Mouse (Mus musculus) stomach, postnatal 0 days (tissue): ENCODE results near the gene Stk39. TPM values are rescaled to one million over a fixed set of nuclear protein-coding genes. Genes with fewer than 3 reads are reported as not detected.
A peak's percentile ranks its signal among the peaks of the same experiment; 100 is the strongest.

Source experiments
- ATAC-seq: fragments of 200-750 bp; cut with Nextera tagmentation; 2 replicates; pipeline ENCODE4 v1.8.0; 2017; ENCODE audit not compliant: low FRiP score, low TSS enrichment
- DNase-seq: peaks from one replicate; pipeline ENCODE4 v3.0.0-alpha.2; 2016; ENCODE audit warnings: low spot score
- H3K27ac ChIP-seq: fragments of 300-500 bp; sonication (generic); replicated peaks from 2 replicates; pipeline ENCODE4 v1.5.1; 2014; ENCODE audit warnings: mild to moderate bottlenecking, control low read depth
- H3K27me3 ChIP-seq: fragments of 300-500 bp; sonication (generic); 2 replicates; pipeline ENCODE4 v1.6.1; 2014; ENCODE audit warnings: low read length; ENCODE audit not compliant: control insufficient read depth, insufficient read depth
- H3K36me3 ChIP-seq: fragments of 300-500 bp; sonication (generic); 2 replicates; pipeline ENCODE4 v1.6.1; 2014; ENCODE audit warnings: low read length, mixed read lengths; ENCODE audit not compliant: control insufficient read depth, insufficient read depth
- H3K4me1 ChIP-seq: fragments of 300-500 bp; sonication (generic); replicated peaks from 2 replicates; pipeline ENCODE4 v1.6.1; 2014; ENCODE audit warnings: antibody characterized with exemption; ENCODE audit not compliant: control insufficient read depth, insufficient read depth
- H3K4me2 ChIP-seq: fragments of 300-500 bp; sonication (generic); replicated peaks from 2 replicates; pipeline ENCODE4 v1.6.1; 2014; ENCODE audit warnings: low read depth, mild to moderate bottlenecking, control low read depth, moderate library complexity
- H3K4me3 ChIP-seq: fragments of 300-500 bp; sonication (generic); 2 replicates; pipeline ENCODE4 v1.5.1; 2014; ENCODE audit warnings: low read depth, low read length, control low read depth
- H3K9ac ChIP-seq: fragments of 300-500 bp; sonication (generic); 2 replicates; pipeline ENCODE4 v1.6.1; 2014; ENCODE audit warnings: mild to moderate bottlenecking, low read length, control low read depth, mixed read lengths
- H3K9me3 ChIP-seq: fragments of 300-500 bp; sonication (generic); 2 replicates; pipeline ENCODE4 v1.6.1; 2016; ENCODE audit warnings: low read length; ENCODE audit not compliant: control insufficient read depth
- CTCF ChIP-seq: IDR thresholded peaks from 2 replicates; pipeline ENCODE4 v1.5.1; 2016; ENCODE audit warnings: antibody characterized with exemption, low read depth, mild to moderate bottlenecking, moderate library complexity
- EP300 ChIP-seq: optimal IDR thresholded peaks from 2 replicates; pipeline ENCODE3; 2016; ENCODE audit warnings: antibody characterized with exemption
- WGBS: fragments of 180-500 bp; shearing (Covaris S2); extraction: QIAGEN DNeasy Blood & Tissue Kit; methylation state at CpG from one replicate; pipeline ENCODE4 v1.1.7; 2014; 5-methylcytosine and 5-hydroxymethylcytosine counted together
- polyA plus RNA-seq: library from polyadenylated mRNA; unstranded; fragments of >200 nt; fragmentation: Nextera tagmentation; extraction: Ambion mirVana; gene quantifications from 2 replicates; pipeline ENCODE4 v1.2.1, GENCODE M21; 2015

The Stk39 gene
- polyA plus RNA-seq, 1 experiment from 2014 or later: 23.6 TPM

GRCm38 (mm10) chr2:68421002-68421401, 51.1 kb downstream of the Stk39 start:
- Histone ChIP-seq H3K9ac (no peak overlapping the region), H3K4me2 (no peak overlapping the region), H3K27me3 (no peaks in the 10 kb centered on the region), H3K36me3 (no peaks in the 10 kb centered on the region), H3K27ac (no peak overlapping the region), H3K9me3 (no peaks in the 10 kb centered on the region), H3K4me1 (no peaks in the 10 kb centered on the region), H3K4me3 (no peak overlapping the region)
- DNase-seq: peak; percentile 57
- peak; percentile 84 for ATAC-seq
- TF ChIP-seq EP300 (no peak), CTCF (no peak)
- 54% methylated on average over 6 of the region's 6 CpGs for WGBS

GRCm38 (mm10) chr2:68420223-68420622, 51.8 kb downstream of the Stk39 start:
- no peak for ATAC-seq

GRCm38 (mm10) chr2:68419746-68420145, 52.3 kb downstream of the Stk39 start:
- Histone ChIP-seq H3K4me2 (no peak overlapping the region), H3K9ac (no peak overlapping the region), H3K4me3 (no peak overlapping the region), H3K27me3 (no peaks in the 10 kb centered on the region), H3K36me3 (no peaks in the 10 kb centered on the region), H3K4me1 (no peaks in the 10 kb centered on the region), H3K27ac (no peak overlapping the region), H3K9me3 (no peaks in the 10 kb centered on the region)
- no peak for DNase-seq
- no peak for ATAC-seq
- 77% methylated on average over 7 of the region's 7 CpGs for WGBS
- TF ChIP-seq EP300 (no peak), CTCF (no peak)

More at GRCm38 (mm10) chr2:68420223-68420622, 51.8 kb downstream of the Stk39 start:
- no peak overlapping the region for H3K4me2 ChIP-seq
- DNase-seq: no peak
- 78% methylated on average over 6 of the region's 6 CpGs for WGBS
- no peaks in the 10 kb centered on the region for H3K4me1 ChIP-seq
- H3K27me3 ChIP-seq: no peaks in the 10 kb centered on the region
- H3K36me3 ChIP-seq: no peaks in the 10 kb centered on the region
- no peaks in the 10 kb centered on the region for H3K9me3 ChIP-seq
- no peak overlapping the region for H3K27ac ChIP-seq
- H3K4me3 ChIP-seq: no peak overlapping the region
- H3K9ac ChIP-seq: no peak overlapping the region
- TF ChIP-seq EP300: no peak
- TF ChIP-seq CTCF: no peak

GRCm38 (mm10) chr2:68419165-68419564, 52.9 kb downstream of the Stk39 start:
- TF ChIP-seq CTCF: no peak
- no peak for TF ChIP-seq EP300
- WGBS: 93% methylated on average over 7 of the region's 7 CpGs

GRCm38 (mm10) chr2:68417081-68417480, 55.0 kb downstream of the Stk39 start:
- Histone ChIP-seq H3K36me3 (no peaks in the 10 kb centered on the region), H3K4me1 (no peaks in the 10 kb centered on the region), H3K4me2 (no peak overlapping the region), H3K9me3 (no peaks in the 10 kb centered on the region), H3K27me3 (no peaks in the 10 kb centered on the region), H3K4me3 (no peak overlapping the region), H3K27ac (no peak overlapping the region), H3K9ac (no peak overlapping the region)
- 68% methylated on average over 5 of the region's 5 CpGs for WGBS
- ATAC-seq (no peak), DNase-seq (no peak)
- TF ChIP-seq EP300: no peak
- no peak for TF ChIP-seq CTCF

More at GRCm38 (mm10) chr2:68419165-68419564, 52.9 kb downstream of the Stk39 start:
- no peak for ATAC-seq
- Histone ChIP-seq H3K4me3 (no peak overlapping the region), H3K27me3 (no peaks in the 10 kb centered on the region), H3K4me1 (no peaks in the 10 kb centered on the region), H3K36me3 (no peaks in the 10 kb centered on the region), H3K27ac (no peak overlapping the region), H3K9ac (no peak overlapping the region), H3K4me2 (no peak overlapping the region), H3K9me3 (no peaks in the 10 kb centered on the region)
- no peak for DNase-seq

GRCm38 (mm10) chr2:68415691-68416090, 56.4 kb downstream of the Stk39 start:
- DNase-seq (no peak), ATAC-seq (no peak)
- Histone ChIP-seq H3K27ac (no peak overlapping the region), H3K4me3 (no peak overlapping the region), H3K4me1 (no peaks in the 10 kb centered on the region), H3K36me3 (no peaks in the 10 kb centered on the region), H3K9ac (no peak overlapping the region), H3K27me3 (no peaks in the 10 kb centered on the region), H3K4me2 (no peak overlapping the region), H3K9me3 (no peaks in the 10 kb centered on the region)
- WGBS: 40% methylated on average over 6 of the region's 6 CpGs
- TF ChIP-seq EP300: no peak
